Mouse (Mus musculus) midbrain, embryonic 11.5 days (tissue): Measurements from ENCODE around the gene Tnni3k. TPM values are rescaled to one million over a fixed set of nuclear protein-coding genes. Genes with fewer than 3 reads are reported as not detected.
A peak's percentile ranks its signal among the peaks of the same experiment; 100 is the strongest.
"Not testable (repeated sequence)": the region's sequence is repeated elsewhere in the genome, so short reads cannot be mapped to it uniquely, and the experiment has no call there.

Source experiments
- ATAC-seq: fragments of 200-750 bp; cut with Nextera tagmentation; 2 replicates; pipeline ENCODE4 v1.8.0; 2017; ENCODE audit warnings: moderate TSS enrichment, moderate library complexity; ENCODE audit not compliant: low FRiP score
- DNase-seq: peaks from one replicate; pipeline ENCODE4 v3.0.0; 2015; ENCODE audit warnings: low spot score; ENCODE audit errors: missing footprints
- H3K27ac ChIP-seq: fragments of 300-500 bp; sonication (generic); 2 replicates; pipeline ENCODE4 v1.5.1; 2014; ENCODE audit warnings: low read depth, low read length
- H3K27me3 ChIP-seq: fragments of 300-500 bp; sonication (generic); 2 replicates; pipeline ENCODE4 v1.6.1; 2014; ENCODE audit warnings: mild to moderate bottlenecking, low read length, moderate library complexity, mixed read lengths; ENCODE audit not compliant: control insufficient read depth, insufficient read depth
- H3K36me3 ChIP-seq: fragments of 300-500 bp; sonication (generic); 2 replicates; pipeline ENCODE4 v1.6.1; 2014; ENCODE audit warnings: mild to moderate bottlenecking, low read length, moderate library complexity, mixed read lengths; ENCODE audit not compliant: control insufficient read depth, insufficient read depth
- H3K4me1 ChIP-seq: fragments of 300-500 bp; sonication (generic); 2 replicates; pipeline ENCODE4 v1.6.1; 2014; ENCODE audit warnings: low read length; ENCODE audit not compliant: control insufficient read depth, insufficient read depth
- H3K4me2 ChIP-seq: fragments of 300-500 bp; sonication (generic); 2 replicates; pipeline ENCODE4 v1.6.1; 2014; ENCODE audit warnings: mild to moderate bottlenecking, moderate library complexity
- H3K4me3 ChIP-seq: fragments of 300-500 bp; sonication (generic); 2 replicates; pipeline ENCODE4 v1.5.1; 2014; ENCODE audit warnings: low read depth, low read length
- H3K9ac ChIP-seq: fragments of 300-500 bp; sonication (generic); 2 replicates; pipeline ENCODE4 v1.6.1; 2014; ENCODE audit warnings: low read length
- H3K9me3 ChIP-seq: fragments of 300-500 bp; sonication (generic); 2 replicates; pipeline ENCODE4 v1.6.1; 2016; ENCODE audit warnings: low read length; ENCODE audit not compliant: control insufficient read depth
- WGBS: fragments of 180-500 bp; shearing (Covaris S2); extraction: QIAGEN DNeasy Blood & Tissue Kit; methylation state at CpG from one replicate; pipeline ENCODE4 v1.1.7; 2014; 5-methylcytosine and 5-hydroxymethylcytosine counted together
- polyA plus RNA-seq: library from polyadenylated mRNA; unstranded; fragments of >200 nt; fragmentation: Nextera tagmentation; extraction: Ambion mirVana; gene quantifications from 2 replicates; pipeline ENCODE4 v1.2.1, GENCODE M21; 2014

Tnni3k gene
- polyA plus RNA-seq, 1 experiment from 2014 or later = 0.04 TPM

DNA sequence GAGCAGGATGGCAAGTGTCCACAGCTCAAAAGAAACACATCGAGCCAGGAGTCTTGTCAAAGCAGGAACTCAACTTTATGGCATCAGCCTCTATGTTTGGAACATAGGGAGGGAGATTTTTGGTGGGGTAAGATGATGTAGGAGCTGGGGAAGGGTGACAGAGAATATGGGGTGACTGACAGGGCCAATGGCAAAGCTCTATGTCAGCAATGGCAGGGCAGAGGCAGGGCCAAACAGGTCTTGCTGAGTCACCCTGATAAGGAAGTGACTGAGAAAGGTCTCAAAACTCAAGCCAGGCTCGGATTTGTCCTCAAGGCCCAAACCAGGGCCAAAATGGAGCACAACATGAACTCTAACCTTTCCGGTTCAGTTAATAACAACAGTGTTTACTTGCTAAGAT is 219.1 kb downstream of the Tnni3k start:
- Histone ChIP-seq H3K9ac (no peak overlapping the region), H3K4me3 (no peak overlapping the region), H3K4me2 (no peak overlapping the region), H3K9me3 (no peaks in the 10 kb centered on the region), H3K27me3 (no peaks in the 10 kb centered on the region), H3K4me1 (no peaks in the 10 kb centered on the region), H3K36me3 (no peaks in the 10 kb centered on the region), H3K27ac (no peak overlapping the region)
- no peak for ATAC-seq
- WGBS = 76% methylated on average over 3 of the region's 3 CpGs
- no peak for DNase-seq

DNA sequence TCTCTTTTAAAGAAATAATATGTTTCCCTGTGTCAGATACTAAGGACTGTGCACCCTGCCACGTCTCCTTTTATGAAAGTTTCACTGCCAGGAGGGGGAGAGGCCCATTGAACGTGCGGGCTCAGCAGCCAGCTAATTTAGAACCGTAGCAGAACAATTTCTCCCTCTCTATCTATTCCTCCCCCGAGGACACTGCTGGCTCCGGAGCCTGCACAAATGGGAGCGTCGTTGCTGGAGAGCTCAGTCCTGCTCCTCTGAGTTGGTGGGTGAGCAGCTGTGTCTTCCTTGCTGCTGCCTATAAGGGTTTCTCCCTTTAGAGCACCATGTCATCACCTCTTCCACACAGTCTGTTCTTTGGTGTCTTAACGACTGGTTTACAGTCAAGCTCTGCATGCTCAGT is 220.8 kb downstream of the Tnni3k start:
- H3K4me2 ChIP-seq = no peak overlapping the region
- no peak for DNase-seq
- H3K4me1 ChIP-seq = no peaks in the 10 kb centered on the region
- WGBS = 83% methylated on average over 9 of the region's 9 CpGs
- H3K4me3 ChIP-seq = no peak overlapping the region
- no peak overlapping the region for H3K9ac ChIP-seq
- H3K27ac ChIP-seq = no peak overlapping the region
- no peaks in the 10 kb centered on the region for H3K36me3 ChIP-seq
- no peak for ATAC-seq
- H3K27me3 ChIP-seq = no peaks in the 10 kb centered on the region
- no peaks in the 10 kb centered on the region for H3K9me3 ChIP-seq

- no peak overlapping the region for H3K27ac ChIP-seq
- no peaks in the 10 kb centered on the region for H3K27me3 ChIP-seq
- H3K9me3 ChIP-seq = no peaks in the 10 kb centered on the region
- H3K36me3 ChIP-seq = no peaks in the 10 kb centered on the region
- H3K4me3 ChIP-seq = no peak overlapping the region
- H3K9ac ChIP-seq = no peak overlapping the region
- no peak overlapping the region for H3K4me2 ChIP-seq
- DNase-seq = no peak
- no peak for ATAC-seq
- 89% methylated on average over 3 of the region's 3 CpGs for WGBS
- no peaks in the 10 kb centered on the region for H3K4me1 ChIP-seq
Observed at GRCm38 (mm10) chr3:154825739-154826138, 229.5 kb downstream of the Tnni3k start.

- H3K4me3 ChIP-seq = no peak overlapping the region
- WGBS = 91% methylated on average over 4 of the region's 4 CpGs
- H3K9ac ChIP-seq = no peak overlapping the region
- no peaks in the 10 kb centered on the region for H3K27me3 ChIP-seq
- DNase-seq (no peak), ATAC-seq (no peak)
- no peaks in the 10 kb centered on the region for H3K4me1 ChIP-seq
- H3K36me3 ChIP-seq = no peaks in the 10 kb centered on the region
- H3K4me2 ChIP-seq = no peak overlapping the region
- H3K27ac ChIP-seq = no peak overlapping the region
- H3K9me3 ChIP-seq = no peaks in the 10 kb centered on the region
Observed at GRCm38 (mm10) chr3:154824713-154825112, 230.5 kb downstream of the Tnni3k start.

- DNase-seq, H3K4me3 ChIP-seq, H3K27ac ChIP-seq, H3K4me2 ChIP-seq, H3K27me3 ChIP-seq, H3K36me3 ChIP-seq, ATAC-seq, H3K9me3 ChIP-seq, H3K4me1 ChIP-seq, H3K9ac ChIP-seq: not testable (repeated sequence)
- WGBS = 18% methylated on average over 5 of the region's 5 CpGs
Observed at GRCm38 (mm10) chr3:154819684-154820083, 235.5 kb downstream of the Tnni3k start.

GRCm38 (mm10) chr3:154817732-154818131 is 237.5 kb downstream of the Tnni3k start:
- ATAC-seq = peak; percentile 68
- H3K4me2 ChIP-seq = peak overlapping the region; percentile 28
- peak overlapping the region; percentile 10; the same call in 1 of the 2 replicates for H3K9ac ChIP-seq
- no peaks in the 10 kb centered on the region for H3K9me3 ChIP-seq
- 4% methylated on average over 7 of the region's 7 CpGs for WGBS
- DNase-seq = peak; percentile 98
- H3K4me3 ChIP-seq = 0 out of 2 replicates have a peak overlapping the region, but pooled peaks have one; percentile 1
- no peaks in the 10 kb centered on the region for H3K27me3 ChIP-seq
- no peak overlapping the region for H3K27ac ChIP-seq
- no peaks in the 10 kb centered on the region for H3K36me3 ChIP-seq
- peaks cover 6% of the 10 kb centered on the region; the same call in 1 of the 2 replicates for H3K4me1 ChIP-seq

DNA sequence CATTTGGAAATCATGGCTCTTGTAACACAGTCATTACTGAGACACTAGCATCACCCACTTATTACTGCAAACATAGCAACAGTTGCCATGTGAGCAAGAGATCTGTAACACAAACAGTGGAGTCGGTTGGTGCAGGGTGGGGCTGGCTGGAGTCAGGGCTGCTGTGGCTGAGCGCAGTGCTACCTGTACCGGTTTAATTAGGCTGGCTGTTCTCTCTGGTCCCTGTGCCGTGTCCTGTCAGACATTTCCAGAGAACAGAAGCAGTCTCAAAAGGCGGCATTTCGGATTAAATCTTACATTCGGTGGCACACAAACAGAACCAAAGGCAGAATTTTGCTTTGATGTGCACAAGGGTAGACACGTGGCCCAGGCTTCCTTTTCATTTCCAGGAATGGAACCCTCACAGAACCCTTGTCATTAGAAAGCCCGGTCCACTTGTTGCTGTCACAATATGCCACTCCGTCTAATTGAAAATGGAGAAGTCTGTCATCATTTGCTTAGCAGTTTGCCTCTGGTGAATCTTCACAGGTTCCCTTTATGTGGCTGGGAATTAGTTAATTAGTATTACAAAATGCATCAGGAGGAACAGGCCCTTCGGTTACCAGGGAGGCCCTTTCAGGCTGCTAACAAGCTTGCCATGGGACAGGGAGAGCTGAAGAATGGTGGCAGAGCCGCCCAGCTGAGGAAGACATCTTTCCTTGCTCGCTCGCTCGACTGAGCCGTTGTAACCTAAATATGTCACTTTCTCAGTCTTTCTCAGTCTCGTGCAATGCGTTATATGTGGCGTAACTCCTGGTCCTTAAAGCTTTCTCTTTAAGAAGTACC is 238.2 kb downstream of the Tnni3k start:
- H3K27ac ChIP-seq = no peak overlapping the region

GRCm38 (mm10) chr3:154816231-154816630 is 239.0 kb downstream of the Tnni3k start:
- H3K4me3 ChIP-seq = no peak overlapping the region
- no peaks in the 10 kb centered on the region for H3K9me3 ChIP-seq
- no peak overlapping the region for H3K9ac ChIP-seq
- DNase-seq (no peak), ATAC-seq (no peak)
- H3K4me1 ChIP-seq = peaks cover 9% of the 10 kb centered on the region; the same call in 1 of the 2 replicates
- no peaks in the 10 kb centered on the region for H3K36me3 ChIP-seq
- H3K27ac ChIP-seq = no peak overlapping the region
- H3K4me2 ChIP-seq = no peak overlapping the region
- H3K27me3 ChIP-seq = no peaks in the 10 kb centered on the region
- 90% methylated on average over 3 of the region's 3 CpGs for WGBS

More for the DNA sequence above, 238.2 kb downstream of the Tnni3k start:
- Histone ChIP-seq H3K9ac (peak overlapping the region; percentile 10; the same call in 1 of the 2 replicates), H3K27me3 (no peaks in the 10 kb centered on the region), H3K9me3 (no peaks in the 10 kb centered on the region), H3K4me1 (peaks cover 6% of the 10 kb centered on the region; the same call in 1 of the 2 replicates), H3K4me3 (0 out of 2 replicates have a peak overlapping the region, but pooled peaks have one; percentile 1), H3K36me3 (no peaks in the 10 kb centered on the region), H3K4me2 (peak overlapping the region; percentile 28)
- no peak for DNase-seq
- whole genome bisulfite sequencing = 32% methylated on average over 19 of the region's 19 CpGs
- peak; percentile 77 for ATAC-seq

DNA sequence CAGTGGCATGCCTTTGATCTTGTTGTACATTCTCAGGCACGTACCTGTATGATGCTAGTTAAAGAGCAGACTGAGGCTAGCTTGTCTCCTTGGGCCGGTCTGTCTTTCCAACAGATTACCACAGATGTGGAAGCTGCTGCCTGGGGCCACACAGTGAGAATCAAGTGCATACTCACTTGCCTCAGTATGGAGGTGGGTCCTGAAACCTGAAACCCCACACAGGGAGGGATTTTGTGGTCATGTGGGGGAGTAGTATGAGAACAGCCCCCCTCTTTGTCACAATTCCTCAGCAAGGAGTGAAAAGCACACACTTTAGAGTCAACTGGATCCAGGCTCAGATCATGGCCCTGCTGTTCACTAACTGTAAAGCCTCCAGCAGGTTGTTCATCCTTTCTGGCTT is 239.6 kb downstream of the Tnni3k start:
- no peak overlapping the region for H3K4me2 ChIP-seq
- H3K4me3 ChIP-seq = no peak overlapping the region
- ATAC-seq (no peak), DNase-seq (no peak)
- no peaks in the 10 kb centered on the region for H3K36me3 ChIP-seq
- no peaks in the 10 kb centered on the region for H3K27me3 ChIP-seq
- no peak overlapping the region for H3K9ac ChIP-seq
- H3K4me1 ChIP-seq = peaks cover 10% of the 10 kb centered on the region; the same call in 1 of the 2 replicates
- WGBS = 70% methylated on average over 2 of the region's 2 CpGs
- H3K27ac ChIP-seq = no peak overlapping the region; the same call in 1 of the 2 replicates
- no peaks in the 10 kb centered on the region for H3K9me3 ChIP-seq
